Mouse (Mus musculus): ENCODE measurements around the gene Atxn2.
"Not testable (repeated sequence)": the region's sequence is repeated elsewhere in the genome, so short reads cannot be mapped to it uniquely, and the experiment has no call there.

The Atxn2 gene

DNA sequence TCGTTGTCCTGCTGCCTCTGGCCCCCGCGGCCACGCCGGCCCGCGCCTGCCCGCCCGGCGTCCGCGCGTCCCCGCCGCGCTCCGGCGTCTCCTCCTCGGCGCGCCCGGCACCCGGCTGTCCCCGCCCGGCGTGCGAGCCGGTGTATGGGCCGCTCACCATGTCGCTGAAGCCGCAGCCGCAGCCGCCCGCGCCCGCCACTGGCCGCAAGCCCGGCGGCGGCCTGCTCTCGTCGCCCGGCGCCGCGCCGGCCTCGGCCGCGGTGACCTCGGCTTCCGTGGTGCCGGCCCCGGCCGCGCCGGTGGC is 743 bp downstream of the Atxn2 start:
- DNase-seq (ENCODE audit: low read depth, low spot score) = no peak

GRCm38 (mm10) chr5:121712232-121712933 is 1.2 kb downstream of the Atxn2 start:
- DNase-seq (ENCODE audit: low read depth, low spot score) = peak; percentile 35

DNA sequence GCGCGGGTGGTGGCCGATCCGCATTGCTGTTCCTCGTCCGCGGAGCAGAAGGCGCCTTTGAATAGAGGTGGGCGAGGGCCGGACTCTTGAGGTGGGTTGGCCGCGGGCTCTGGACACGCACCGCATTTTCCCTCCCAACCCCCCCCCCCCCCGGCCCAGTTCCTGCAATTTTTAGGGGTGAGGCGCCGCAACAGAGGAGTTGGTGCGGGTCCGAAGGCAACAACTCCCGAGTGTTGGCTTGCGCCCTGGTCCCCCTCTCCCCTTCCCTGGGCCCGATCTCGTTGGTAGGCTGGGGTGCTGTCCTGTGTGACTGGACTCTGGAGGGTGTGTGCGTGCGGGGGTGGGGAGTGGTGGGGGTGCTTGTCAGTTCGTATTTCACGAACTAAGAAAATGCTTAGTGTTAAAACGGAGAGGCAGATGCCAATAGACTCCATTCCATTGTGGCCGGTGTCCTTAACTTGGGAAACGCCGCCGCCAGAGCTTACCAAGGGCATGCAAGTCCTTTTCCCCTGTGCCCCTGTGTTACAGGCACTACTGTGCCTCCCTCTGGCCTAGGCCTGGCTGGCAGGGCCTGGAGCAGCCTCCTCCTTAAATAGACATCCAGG is 1.9 kb downstream of the Atxn2 start:
- peak; percentile 29 for DNase-seq (ENCODE audit: low read depth, low spot score)

GRCm38 (mm10) chr5:121714331-121714730 is 3.2 kb downstream of the Atxn2 start:
- DNase-seq (ENCODE audit: low read depth, low spot score) = no peak

- DNase-seq (ENCODE audit: low read depth, low spot score) = no peak
Measured at GRCm38 (mm10) chr5:121714928-121715327, 3.8 kb downstream of the Atxn2 start.

DNA sequence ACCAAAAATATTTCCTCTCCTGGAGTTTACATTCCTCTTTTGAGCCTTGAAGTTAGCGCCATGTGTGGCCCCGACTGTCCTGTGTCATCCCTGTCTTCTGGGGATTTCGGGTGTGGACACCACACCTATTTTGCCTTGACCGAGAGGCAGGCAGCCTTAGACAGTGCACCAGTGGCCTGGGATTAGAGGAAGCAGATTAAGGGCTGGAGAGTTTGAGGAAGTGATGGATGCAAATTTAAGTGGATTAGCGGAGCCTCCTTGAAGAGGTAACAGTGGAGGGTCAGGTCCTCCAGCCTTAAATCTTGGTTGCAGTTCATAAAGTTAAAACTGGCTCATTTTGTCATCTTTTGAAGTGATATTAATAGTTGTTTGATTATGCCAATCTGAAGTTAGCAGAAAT is 7.3 kb downstream of the Atxn2 start:
- no peak for DNase-seq (ENCODE audit: low read depth, low spot score)

DNA sequence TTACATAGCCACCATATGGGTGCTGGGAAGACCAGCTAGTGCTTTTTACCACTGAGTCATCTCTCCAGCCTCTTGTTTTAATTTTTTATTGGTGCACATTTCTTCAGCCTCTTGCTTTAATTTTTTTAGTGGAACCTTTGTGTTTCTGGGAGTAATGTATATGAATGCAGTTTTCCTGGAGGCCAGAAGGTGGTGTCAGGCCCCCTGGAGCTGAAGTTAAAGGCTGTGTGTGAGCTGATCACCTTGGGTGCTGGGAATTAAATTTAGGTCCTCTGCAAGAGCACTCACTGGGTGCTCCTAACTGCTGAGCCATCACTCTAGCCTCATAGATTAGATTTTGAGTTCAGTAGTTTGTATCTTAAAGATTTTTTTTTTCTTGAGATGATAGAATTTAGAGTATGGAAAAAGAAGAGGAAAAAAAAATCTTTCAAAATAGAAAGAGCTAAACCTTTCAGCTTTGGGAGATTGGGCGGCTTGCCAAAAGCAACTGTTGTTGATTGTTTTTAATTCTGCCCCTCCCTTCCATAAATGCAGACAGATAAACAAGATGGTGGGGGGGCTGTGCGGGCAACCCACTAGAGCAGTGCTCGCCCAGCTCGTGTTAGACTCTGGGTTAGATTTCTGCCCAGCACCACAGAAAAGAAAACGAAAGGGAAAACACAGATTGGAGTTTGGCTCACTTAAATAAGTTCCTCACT is 9.9 kb downstream of the Atxn2 start:
- no peak for DNase-seq (ENCODE audit: low read depth, low spot score)

GRCm38 (mm10) chr5:121721841-121722240 is 10.7 kb downstream of the Atxn2 start:
- DNase-seq (ENCODE audit: low read depth, low spot score) = no peak

- DNase-seq (ENCODE audit: low read depth, low spot score) = no peak
Measured at GRCm38 (mm10) chr5:121724678-121725077, 13.5 kb downstream of the Atxn2 start.

- no peak for DNase-seq (ENCODE audit: low read depth, low spot score)
Measured at GRCm38 (mm10) chr5:121730057-121730456, 18.9 kb downstream of the Atxn2 start.

DNA sequence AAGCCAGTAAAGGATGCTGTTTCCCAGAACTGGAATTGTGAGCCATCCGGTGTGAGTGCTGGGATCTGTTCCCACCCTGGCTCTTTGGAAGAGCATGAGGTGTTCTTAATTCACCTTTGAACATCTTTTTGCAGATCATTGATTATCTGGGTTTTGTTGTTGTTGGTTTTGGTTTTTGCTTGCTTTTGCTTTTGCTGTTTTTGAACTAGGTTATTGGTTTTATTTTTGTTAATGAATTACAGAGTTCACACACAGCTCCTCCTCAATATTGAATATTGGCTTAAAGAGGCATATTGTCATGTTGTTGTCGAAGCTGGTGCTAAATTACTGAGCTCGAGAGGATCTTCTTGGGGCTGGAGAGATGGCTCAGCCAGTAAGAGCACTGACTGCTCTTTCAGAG is 25.5 kb downstream of the Atxn2 start:
- no peak for DNase-seq (ENCODE audit: low read depth, low spot score)

- not testable (repeated sequence) for DNase-seq (ENCODE audit: low read depth, low spot score)
Measured at GRCm38 (mm10) chr5:121738162-121738561, 27.0 kb downstream of the Atxn2 start.

- DNase-seq (ENCODE audit: low read depth, low spot score) = no peak
Measured at GRCm38 (mm10) chr5:121738576-121739191, 27.5 kb downstream of the Atxn2 start.

- DNase-seq (ENCODE audit: low read depth, low spot score) = no peak
Measured at GRCm38 (mm10) chr5:121740516-121740915, 29.4 kb downstream of the Atxn2 start.

GRCm38 (mm10) chr5:121742915-121743314 is 31.8 kb downstream of the Atxn2 start:
- no peak for DNase-seq (ENCODE audit: low read depth, low spot score)

GRCm38 (mm10) chr5:121747884-121748594 is 36.9 kb downstream of the Atxn2 start:
- not testable (repeated sequence) for DNase-seq (ENCODE audit: low read depth, low spot score)

GRCm38 (mm10) chr5:121749633-121750032 is 38.5 kb downstream of the Atxn2 start:
- no peak for DNase-seq (ENCODE audit: low read depth, low spot score)

GRCm38 (mm10) chr5:121757900-121758299 is 46.8 kb downstream of the Atxn2 start:
- no peak for DNase-seq (ENCODE audit: low read depth, low spot score)

- DNase-seq (ENCODE audit: low read depth, low spot score) = no peak
Measured at GRCm38 (mm10) chr5:121758341-121758740, 47.2 kb downstream of the Atxn2 start.

DNA sequence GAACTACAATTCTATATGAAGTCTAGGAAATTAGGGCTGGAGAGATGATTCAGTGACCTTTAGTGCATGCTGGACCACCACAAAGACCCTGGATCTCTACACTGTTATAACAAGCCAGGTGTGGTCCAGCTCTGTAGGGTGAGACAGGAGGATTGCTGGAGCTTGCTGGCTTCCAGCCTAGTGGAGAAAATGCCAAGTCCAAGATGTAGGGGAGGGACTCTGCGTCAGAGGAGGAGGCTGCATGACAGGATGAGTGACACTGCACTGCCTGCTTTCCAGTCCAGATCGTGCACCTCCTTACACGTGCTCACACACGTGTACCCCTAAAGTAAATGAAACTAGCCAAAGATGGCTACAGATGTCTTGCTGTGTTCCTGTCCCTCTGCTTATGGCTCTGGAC is 48.8 kb downstream of the Atxn2 start:
- no peak for DNase-seq (ENCODE audit: low read depth, low spot score)

DNA sequence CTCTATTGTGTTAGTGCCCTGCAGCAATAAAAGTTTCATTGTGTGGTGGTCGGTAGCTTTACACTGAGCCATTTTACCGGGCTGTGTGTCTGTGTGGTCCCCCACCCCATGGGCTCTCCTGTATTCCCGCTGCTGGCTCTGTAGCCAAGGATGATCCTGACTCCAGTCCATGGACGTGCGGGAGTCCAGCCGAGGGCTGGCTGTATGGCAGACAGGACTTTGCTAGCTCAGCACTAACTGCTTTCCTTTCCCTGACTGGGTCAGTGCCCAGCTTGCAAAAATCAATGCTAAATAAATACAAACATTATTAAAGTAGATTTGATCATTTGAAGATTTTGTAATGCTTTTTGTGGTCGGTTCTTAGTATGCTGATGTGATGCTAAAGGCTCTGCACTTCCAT is 50.3 kb downstream of the Atxn2 start:
- DNase-seq (ENCODE audit: low read depth, low spot score) = no peak

GRCm38 (mm10) chr5:121762949-121763348 is 51.8 kb downstream of the Atxn2 start:
- no peak for DNase-seq (ENCODE audit: low read depth, low spot score)
